Mouse (Mus musculus) lung, postnatal 10 days (tissue): ENCODE measurements at regions not wholly inside any gene's neighbourhood (a gene's known extent, or its start where the extent isn't known, plus 50 kb on each side); places are given as distances from the start of the nearest gene placed in this dataset.
A peak's percentile ranks its signal among the peaks of the same experiment; 100 is the strongest.

Source experiments
- DNase-seq: peaks from one replicate; pipeline ENCODE4 v3.0.0; 2021

DNA sequence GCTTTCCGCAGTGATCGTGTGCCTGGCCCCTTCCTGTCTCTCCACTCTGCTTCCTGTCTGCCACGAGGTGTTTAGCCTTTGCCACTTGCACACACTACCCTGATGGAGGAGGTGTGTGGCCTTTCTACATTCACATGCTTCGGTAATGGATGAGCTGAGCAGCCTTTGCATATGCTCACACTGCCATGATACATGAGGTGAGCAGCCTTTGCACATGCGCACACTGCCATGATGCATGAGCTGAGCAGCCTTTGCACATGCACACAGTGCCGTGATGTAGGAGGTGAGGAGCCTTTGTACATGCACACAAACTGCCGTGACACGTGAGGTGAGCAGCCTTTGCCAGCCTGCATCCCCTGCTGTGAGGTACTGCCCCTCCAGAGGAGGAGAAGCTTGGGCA is 58.3 kb downstream of the Erv3 start:
- no peak for DNase-seq

DNA sequence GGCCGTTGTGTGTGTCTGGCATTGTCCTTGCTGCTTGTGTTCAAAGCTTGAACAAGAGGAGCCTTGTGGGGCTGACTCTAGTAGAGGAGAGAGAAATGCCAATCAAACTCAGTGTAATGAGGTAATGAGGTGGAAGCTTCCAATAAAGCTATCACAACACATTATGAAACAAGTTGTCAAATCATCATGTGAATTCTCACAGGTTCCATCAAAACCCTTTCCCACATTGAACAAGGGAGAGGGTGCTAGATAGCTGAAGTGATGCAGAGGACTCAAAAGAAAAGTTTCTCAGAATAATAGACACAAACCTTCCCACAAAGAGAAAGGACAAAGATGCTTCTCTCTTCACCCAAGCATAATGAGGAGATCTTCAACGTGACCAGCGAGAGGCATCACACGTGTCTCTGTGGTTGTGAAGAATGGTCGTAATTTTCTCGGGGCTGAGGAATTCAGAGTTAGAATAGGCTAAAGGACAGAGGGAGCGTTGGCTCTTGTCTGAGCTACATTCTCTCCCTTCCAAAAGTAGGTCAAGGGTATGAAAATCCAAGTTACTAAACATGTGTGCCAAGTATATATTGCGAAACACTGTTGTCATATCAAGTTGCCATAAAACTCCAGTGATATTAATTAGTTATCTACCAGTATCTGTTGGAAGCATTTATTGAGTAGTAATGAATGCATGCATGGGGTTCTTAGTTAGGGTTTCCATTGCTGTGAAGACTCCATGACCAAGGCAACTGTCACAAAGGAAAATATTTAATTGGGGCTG is 59.2 kb downstream of the Erv3 start:
- DNase-seq = no peak

DNA sequence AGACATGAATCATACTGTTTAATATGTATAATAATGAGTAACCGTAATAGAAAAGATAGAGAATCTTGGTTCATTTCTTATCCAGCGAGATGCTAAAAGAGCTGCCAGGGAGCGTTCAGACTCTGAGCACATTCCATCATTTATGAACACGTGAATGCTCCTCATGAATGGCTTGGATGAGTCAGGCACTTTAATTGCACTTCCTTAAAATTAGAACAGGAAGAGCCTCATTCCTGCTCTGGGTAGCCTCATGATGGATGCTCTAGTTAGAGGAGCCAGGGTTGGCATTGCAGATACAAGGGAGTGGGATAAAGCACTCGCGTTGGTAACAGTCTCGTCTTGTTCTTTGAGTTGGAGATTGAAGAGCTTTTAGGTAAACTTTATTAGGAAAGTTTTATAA is 60.1 kb downstream of the Erv3 start:
- DNase-seq = no peak

DNA sequence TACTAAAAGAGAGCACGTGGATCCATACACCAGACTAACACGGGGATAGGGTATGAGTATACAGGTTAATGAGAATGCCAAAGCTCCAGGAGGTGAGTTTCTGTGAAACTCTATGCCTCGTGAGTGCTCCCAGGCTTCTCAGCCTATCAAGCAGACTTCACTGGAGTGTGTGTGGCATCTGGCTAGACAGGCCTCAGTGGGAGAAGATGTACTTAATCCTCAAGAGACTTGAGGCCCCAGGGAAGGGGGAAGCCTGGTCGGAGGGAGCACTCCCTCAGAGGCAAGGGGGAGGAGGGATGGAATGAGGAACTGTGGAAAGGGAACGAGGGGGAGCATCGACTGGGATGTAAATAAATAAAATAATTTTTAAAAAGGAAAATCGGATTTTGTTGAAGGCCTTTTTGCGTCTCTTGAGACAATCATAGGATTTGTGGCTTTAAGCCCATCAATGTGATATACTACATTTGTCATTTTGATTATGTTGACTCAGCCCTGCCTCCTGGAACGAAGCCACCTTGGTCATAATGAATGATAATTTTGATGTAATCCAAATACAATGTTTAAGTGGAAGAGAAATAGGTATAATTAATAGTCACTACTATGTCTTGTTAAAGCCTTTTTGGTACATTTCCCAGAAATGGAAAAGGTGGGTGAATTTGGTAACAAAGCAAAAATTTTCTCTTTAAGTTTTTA is 62.4 kb downstream of the Erv3 start:
- no peak for DNase-seq

DNA sequence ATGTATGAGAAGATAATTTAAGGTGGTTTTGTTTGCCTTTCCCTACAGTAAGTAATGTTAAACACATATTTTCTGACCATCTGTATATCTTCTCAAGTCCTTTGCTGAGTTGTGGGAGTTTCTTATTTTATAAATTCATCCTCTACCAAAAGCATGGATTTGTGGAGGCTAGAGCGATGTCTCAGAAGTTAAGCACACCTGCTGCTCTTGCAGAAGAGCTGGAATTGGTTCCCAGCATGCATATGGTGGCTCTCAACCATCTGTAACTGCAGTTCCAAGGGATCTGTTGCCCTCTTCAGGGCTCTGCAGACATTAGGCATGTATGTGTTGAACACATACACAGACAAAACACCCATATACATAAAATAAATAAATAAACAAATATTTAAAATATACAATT is 84.2 kb downstream of the Erv3 start:
- DNase-seq = no peak

DNA sequence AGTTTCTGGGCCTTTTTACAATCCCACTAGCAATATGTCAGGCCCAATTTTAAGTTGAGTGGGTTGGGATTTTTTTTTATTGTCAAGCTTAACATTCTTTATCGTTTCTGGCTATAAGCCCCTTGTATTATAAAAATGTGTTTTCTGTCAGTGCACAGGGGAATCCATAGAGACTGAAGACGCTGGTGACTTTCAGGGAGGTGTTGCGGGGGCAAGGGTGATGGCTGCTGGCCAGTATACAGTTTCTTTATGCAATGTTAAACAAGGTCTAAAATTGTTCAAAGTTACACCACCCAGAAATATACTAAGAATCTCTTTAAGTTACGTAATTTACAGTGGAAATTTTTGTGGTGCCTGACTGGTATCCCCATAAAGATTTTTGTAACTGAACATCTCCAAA is 85.9 kb downstream of the Erv3 start:
- no peak for DNase-seq

DNA sequence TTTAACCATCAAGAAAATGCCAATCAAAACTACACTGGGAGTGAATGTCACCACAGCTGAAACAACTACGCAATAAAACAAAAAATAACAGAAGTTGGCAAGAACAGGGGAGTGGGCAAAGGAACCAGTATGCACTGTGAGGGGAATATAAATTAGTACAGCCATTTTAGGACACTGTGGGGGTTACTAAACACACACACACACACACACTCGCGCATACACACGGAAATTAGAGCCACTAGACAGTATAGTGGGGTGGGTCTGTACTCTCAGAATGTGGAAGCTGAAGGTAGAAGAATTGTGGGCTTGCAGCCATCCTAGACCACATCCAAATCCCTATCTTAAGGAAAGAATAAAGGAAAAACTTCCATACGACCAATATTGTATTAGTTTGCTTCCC is 87.4 kb downstream of the Erv3 start:
- DNase-seq = no peak

DNA sequence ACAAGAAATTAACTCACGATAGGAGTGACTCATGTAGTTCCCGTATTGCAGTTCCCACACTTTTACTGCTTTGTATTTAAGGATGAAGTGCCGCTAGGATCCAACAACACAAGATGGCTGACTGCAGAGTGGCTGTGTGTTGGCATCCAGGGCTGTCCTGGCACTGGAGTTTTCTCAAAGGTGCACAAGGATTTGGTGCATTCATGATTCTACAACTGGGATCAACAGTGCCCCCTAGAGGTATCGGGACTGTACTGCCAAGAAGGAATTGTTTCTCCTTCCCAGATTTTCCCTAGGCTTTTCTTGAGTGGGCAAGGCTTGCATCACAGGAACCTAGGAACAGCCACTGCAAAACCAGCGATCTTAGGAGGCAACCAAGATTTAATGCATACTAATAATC is 88.7 kb downstream of the Erv3 start:
- peak; percentile 54 for DNase-seq

DNA sequence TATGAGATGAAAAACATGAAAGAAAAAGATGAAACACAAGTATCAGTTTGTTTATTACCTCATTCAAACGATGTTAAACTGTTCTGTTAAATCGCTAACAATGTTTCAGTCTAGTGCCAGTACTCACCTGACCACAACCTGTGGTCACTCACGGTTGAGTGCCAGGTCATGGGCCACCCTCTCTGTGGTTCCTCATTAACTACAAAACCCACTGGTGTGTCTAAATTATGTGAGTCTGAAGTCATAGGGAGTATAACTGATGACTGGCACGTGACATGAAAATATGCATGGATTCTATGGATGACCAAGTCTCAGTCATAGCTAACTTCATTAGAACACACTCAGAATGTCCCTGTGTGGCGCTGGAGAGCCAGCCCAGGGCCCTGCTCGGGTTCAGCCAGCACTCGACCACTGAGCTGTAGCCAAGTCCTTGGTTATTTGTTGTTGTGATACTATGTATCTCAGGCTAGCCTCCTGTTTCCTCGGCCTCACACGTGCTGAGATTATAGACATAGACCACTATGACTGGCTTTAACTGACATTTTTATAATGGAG is 89.8 kb downstream of the Erv3 start:
- DNase-seq = no peak

DNA sequence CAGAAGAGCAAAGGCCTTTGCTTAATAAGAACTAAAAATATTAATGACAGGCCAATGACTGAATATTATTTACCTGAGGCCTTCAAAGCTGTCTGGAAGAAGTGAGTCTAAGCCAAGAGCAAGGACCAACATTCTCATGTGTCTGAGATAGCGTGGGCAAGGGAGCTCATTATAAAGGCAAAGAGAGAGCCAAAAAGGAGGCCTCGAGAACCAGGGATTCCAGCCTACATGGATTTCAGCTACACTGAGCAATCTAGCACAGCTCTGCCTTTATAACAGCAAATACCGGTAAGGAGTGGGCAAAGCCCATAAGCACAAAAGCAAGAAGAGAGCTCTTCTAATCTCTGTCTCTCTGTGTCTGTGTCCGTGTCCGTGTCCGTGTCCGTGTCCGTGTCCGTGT is 93.0 kb downstream of the Erv3 start:
- no peak for DNase-seq

DNA sequence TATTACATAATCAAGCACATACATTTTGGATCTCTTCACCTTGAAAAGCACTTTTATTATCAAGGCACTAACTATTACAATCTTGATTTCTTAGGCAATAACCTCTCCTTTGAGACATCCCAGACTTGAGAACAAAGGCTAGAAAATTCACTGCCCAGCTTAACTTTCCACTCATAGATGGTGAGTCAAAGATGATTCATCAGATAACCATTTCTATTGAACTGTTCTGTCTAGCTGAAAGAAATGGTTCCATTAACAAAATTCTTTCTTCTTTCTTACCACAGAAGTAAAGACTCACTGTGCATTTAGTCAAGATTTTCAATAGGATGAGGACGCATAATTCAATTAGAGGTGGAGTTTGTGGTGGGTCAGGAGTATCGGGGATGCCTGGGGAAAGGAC is 98.0 kb downstream of the Erv3 start:
- DNase-seq = no peak

DNA sequence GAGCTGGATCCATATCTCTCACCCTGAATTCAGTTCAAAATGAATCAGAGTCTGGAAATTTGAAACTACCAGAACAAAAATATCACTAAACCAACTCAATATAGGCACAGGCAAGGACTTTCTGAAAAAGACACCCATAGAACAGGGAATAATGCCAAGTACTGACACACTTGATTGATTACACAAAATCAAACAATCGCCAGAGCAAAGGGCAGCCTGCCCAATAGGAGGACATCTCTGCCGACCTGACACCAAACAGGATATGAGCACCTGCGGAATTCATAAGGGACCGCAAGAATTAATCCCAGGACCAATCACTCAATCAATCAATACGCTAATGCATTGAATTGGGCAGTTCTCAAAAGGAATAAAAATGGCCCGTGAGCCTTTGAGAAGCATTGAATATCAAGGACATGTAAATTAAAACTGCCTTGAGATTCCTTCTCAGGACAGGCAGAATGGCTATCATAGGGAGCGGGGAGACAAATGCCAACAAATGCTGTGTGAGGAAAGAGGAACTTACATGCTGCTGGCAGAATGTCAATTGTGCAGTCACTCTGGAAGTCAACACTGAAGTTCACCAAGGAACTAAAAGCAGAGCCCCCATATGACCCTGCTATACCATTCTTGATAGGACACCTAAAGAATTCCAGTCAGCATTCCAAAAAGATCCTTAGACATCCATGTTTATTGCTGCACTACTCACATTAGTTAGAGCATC is 102.2 kb downstream of the Erv3 start:
- no peak for DNase-seq

DNA sequence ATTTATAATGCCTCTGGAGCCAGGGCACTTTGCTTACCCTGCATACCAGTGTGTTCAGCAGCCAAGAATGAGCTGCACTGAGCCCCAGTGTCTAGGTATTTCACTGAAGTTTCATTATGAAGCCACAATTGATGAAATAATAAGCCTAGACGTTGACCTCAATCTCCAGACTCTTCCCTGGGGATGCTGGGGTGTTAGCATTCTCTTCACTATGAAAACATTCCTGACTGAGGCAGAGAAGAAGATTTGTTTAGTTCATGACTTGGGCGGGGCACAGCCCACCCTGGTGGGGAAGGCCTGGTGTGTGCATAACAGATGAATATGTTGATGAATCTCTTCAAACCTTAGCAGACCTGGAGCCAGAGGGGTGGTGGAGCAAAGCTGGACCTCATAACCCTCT is 104.4 kb downstream of the Erv3 start:
- DNase-seq = no peak

DNA sequence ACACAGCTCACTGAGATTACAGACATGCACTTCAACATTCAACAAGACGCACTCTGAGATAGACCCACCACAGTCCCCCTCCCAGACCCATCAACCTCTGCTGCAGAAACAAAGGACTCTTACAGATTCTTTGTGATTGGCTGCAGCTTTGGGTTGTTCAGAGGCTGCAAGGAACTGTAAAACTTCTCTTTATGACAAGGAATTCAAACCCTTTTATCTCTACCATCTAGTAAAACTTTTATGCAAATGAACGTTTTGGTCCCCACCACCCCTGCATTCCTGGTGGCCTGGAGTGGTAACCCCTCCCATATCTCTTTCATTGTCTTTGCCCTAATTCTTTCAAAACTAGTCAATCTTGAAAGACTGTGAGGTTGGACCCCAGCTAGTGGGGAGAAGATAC is 106.1 kb downstream of the Erv3 start:
- no peak for DNase-seq

DNA sequence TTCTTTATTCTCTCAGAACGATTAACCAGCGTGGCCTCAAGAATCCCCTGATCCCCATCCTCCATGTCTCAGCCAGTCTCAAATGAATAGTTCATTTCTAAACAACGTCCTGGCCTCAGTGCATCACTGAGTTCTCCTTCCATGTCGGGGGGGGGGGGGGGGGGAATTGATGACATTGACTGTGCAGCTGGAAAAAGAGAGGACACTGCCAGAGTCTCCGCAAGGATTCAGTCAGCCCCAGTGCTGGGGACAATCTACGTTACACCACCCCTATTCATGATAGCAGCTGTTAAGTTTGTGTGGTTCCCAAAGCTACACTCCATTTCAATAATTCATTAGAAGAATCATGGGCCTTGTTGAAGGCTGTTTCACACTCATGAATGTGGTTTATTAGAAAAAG is 108.9 kb downstream of the Erv3 start:
- peak; percentile 10 for DNase-seq

DNA sequence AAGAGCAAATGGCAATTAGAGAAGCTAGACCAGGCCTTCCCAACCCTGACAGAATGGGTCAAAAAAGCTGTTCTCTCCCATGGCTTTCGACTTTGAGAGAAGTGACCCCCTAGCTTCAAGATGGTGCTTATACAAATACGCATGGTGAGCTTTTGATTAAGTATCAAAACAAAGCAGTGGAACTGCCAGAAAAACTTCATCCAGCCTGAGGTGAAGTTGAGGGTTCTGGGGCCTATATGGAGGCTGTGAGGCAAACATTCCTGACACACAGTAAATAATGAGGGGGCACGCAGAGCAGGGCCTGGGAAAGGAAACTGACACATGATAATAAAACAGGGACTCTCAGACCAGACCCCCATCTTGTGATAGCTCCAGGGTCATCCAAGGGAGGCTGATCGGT is 109.3 kb downstream of the Erv3 start:
- peak; percentile 21 for DNase-seq

DNA sequence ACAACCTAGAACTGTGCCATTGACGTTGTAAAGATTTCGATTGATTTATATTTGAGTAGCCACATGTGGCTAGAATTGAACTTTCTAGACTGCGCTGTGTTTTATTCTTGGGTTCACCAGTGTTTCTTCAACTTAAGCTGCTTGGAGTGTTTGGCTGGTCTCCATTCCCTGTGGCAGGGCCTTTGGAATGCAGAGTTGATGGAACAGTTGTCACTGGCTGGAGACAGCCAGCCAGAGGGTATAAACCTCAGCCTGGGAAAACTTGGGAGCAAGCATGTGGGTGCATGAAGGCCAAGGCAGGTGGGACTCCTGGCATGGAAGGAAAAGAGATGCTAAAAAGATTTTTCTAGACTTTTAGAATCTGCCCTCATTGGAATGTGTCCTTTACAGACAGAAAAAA is 109.8 kb downstream of the Erv3 start:
- peak; percentile 30 for DNase-seq

DNA sequence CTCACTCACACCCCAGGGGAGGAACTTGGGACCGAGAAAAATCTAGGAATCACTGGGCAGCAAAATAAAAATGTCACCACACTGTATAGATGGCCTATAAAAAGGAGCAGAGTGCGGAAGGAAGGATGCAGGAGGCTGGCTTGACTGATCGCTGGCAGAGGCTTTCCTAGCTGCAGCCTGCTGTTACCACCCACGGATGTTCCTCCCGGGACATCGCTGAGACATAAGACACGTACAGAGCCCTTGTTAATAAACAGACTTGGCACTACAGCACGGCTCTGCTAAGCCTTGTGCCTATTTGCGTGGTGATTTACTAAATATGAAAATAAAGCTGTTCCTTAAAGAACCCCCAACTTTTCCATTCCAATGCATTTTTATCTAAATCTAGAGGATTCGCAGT is 110.8 kb downstream of the Erv3 start:
- DNase-seq = peak; percentile 14

DNA sequence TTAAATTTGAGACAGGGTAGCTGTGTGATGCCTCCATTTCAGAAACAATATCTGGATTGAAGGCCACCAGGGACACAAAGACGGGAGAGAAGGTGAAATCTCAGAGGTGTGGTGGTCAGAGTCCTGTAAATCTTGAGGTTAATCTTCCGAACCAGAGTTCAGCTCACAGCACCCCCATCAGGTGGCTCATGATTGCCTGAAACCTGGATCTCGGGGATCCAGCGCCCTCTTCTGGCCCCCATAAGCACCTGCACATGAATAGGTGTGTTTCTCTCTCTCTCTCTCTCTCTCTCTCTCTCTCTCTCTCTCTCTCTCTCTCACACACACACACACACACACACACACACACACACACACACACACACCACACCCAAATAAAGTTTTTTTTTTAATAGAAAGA is 111.8 kb downstream of the Erv3 start:
- DNase-seq = no peak

DNA sequence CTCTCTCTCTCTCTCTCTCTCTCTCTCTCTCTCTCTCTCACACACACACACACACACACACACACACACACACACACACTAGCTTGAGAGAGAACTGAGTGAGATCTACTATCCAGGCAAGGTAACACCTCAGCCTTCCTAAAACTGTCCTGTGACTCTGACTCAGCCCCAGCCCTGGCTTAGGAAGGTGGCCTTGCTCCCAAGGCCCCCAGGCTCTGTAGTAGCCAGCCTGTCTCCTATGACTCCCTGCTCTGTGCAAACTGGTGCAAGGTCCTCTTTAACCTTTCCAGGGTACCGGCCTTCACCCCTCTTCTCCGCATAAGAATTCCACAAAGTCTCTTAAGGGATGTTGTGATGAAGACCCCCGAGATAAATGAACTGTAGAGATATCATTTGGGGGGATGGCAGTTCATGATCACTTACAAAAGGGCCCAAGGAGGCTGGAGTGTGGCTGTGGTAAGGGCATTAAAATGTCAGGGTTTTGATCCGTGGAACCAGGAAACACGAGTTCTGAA is 114.1 kb downstream of the Erv3 start:
- DNase-seq = no peak

DNA sequence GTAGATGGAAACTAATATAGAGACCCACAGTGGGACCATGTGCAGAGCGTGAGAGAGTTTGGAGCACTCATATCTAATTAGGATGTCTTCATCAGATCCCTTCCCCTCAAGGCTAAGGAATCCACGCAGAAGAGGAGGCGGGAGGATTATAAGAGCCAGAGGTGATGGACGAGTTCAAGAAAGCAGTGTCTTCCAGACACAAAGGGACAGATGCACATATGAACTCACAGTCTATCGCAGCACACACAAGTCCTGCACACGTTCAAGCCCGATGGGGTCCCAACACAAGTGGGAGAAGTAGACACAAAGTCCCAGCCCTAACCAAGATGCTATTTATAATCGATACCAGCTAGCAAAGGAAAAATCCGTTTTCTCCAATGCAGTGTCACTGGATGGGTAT is 114.6 kb downstream of the Erv3 start:
- DNase-seq = no peak

DNA sequence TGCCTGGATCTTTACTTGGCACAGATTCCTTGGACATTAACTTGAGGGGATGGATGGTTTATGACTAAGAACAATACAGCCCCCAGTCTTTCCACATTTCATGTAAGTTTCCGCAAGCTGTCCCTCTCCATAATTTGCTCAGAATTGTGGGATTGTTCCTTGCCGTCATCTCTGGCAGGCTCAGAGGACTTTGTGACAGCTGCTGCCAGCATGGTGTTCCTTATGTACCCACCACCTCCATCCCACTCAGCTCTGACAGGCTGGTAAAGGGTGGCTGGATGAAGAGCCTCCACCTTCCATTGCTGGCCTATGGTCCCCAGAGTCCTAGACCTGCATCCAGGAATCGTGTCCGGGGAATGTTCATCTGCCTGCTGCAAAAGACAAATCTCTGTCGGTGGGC is 119.1 kb downstream of the Erv3 start:
- no peak for DNase-seq

DNA sequence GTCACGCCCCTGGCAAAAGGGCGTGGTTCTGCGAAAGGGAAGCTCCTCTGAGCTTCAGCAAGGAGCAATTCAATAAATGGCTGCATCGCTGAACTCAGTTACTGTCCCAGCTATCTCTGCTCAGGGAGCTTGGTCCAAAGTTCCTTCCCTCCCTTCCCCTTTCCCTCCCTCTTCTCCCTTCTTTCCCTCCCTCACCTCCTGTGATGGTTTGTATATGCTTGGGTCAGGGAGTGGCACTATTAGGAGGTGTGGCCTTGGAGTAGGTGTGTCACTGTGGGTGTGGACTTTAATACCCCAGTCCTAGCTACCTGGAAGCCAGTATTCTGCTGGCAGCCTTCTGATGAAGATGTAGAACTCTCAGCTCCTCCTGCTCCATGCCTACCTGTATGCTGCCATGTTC is 120.5 kb downstream of the Erv3 start:
- no peak for DNase-seq
